Mouse (Mus musculus) T-helper 2 cell (primary cell): Measurements from ENCODE around the gene Hdac4.

Source experiments
- in situ Hi-C: fragments of 300-600 bp; cut with MboI, MseI; formaldehyde crosslinking; loops from one replicate; pipeline ENCODE4 v1.15.1; 2025; ENCODE audit warnings: high pct_unique_total_duplicates

The Hdac4 gene

GRCm38 (mm10) chr1:91927536-91928315 is 267.8 kb downstream of the Hdac4 start:
- in situ Hi-C loops: no loop called here

- in situ Hi-C loops: no loop called here
Measured at GRCm38 (mm10) chr1:91923567-91923966, 271.9 kb downstream of the Hdac4 start.

- in situ Hi-C loops: no loop called here
Measured at GRCm38 (mm10) chr1:91922235-91923152, 273.0 kb downstream of the Hdac4 start.

GRCm38 (mm10) chr1:91921702-91922101 is 273.8 kb downstream of the Hdac4 start:
- in situ Hi-C loops: no loop called here

GRCm38 (mm10) chr1:91921279-91921678 is 274.2 kb downstream of the Hdac4 start:
- in situ Hi-C loops: no loop called here

- in situ Hi-C loops: no loop called here
Measured at GRCm38 (mm10) chr1:91920038-91920589, 275.4 kb downstream of the Hdac4 start.

GRCm38 (mm10) chr1:91918257-91918800 is 277.2 kb downstream of the Hdac4 start:
- in situ Hi-C loops: loop anchor here (10.0 kb wide), 1 partner anchor 446 kb away; no protein-coding TSS in a partner anchor

GRCm38 (mm10) chr1:91917596-91917995 is 277.9 kb downstream of the Hdac4 start:
- in situ Hi-C loops: loop anchor here (10.0 kb wide), 1 partner anchor 447 kb away; no protein-coding TSS in a partner anchor

GRCm38 (mm10) chr1:91915961-91916360 is 279.5 kb downstream of the Hdac4 start:
- in situ Hi-C loops: loop anchor here (10.0 kb wide), 1 partner anchor 449 kb away; no protein-coding TSS in a partner anchor

- in situ Hi-C loops: loop anchor here (10.0 kb wide), 1 partner anchor 450 kb away; no protein-coding TSS in a partner anchor
Measured at GRCm38 (mm10) chr1:91914648-91915047, 280.9 kb downstream of the Hdac4 start.

GRCm38 (mm10) chr1:91913850-91914249 is 281.6 kb downstream of the Hdac4 start:
- in situ Hi-C loops: loop anchor here (10.0 kb wide), 1 partner anchor 451 kb away; no protein-coding TSS in a partner anchor

GRCm38 (mm10) chr1:91912227-91913119 is 283.0 kb downstream of the Hdac4 start:
- in situ Hi-C loops: loop anchor here (10.0 kb wide), 1 partner anchor 452 kb away; no protein-coding TSS in a partner anchor

GRCm38 (mm10) chr1:91905268-91905667 is 290.2 kb downstream of the Hdac4 start:
- in situ Hi-C loops: no loop called here

- in situ Hi-C loops: no loop called here
Measured at GRCm38 (mm10) chr1:91903241-91903981, 292.1 kb downstream of the Hdac4 start.

GRCm38 (mm10) chr1:91897078-91897477 is 298.4 kb downstream of the Hdac4 start:
- in situ Hi-C loops: no loop called here

- in situ Hi-C loops: no loop called here
Measured at GRCm38 (mm10) chr1:91894286-91894685, 301.2 kb downstream of the Hdac4 start.

GRCm38 (mm10) chr1:91893598-91893997 is 301.9 kb downstream of the Hdac4 start:
- in situ Hi-C loops: no loop called here

GRCm38 (mm10) chr1:91883115-91883514 is 312.4 kb downstream of the Hdac4 start:
- in situ Hi-C loops: no loop called here

GRCm38 (mm10) chr1:91880899-91881298 is 314.6 kb downstream of the Hdac4 start:
- in situ Hi-C loops: no loop called here

GRCm38 (mm10) chr1:91880156-91880555 is 315.3 kb downstream of the Hdac4 start:
- in situ Hi-C loops: no loop called here
